Mouse (Mus musculus) limb, embryonic 14.5 days (tissue): ENCODE data around the gene Lrba. TPM values are rescaled to one million over a fixed set of nuclear protein-coding genes. Genes with fewer than 3 reads are reported as not detected.

Experiments
- ATAC-seq: fragments of 200-750 bp; cut with Nextera tagmentation; 2 replicates; pipeline ENCODE4 v1.8.0; 2017; ENCODE audit warnings: low read depth, moderate number of reproducible peaks, moderate TSS enrichment; ENCODE audit not compliant: low FRiP score
- DNase-seq: peaks from one replicate; pipeline ENCODE4 v3.0.0-alpha.2; 2015; ENCODE audit warnings: low spot score
- H3K27ac ChIP-seq: fragments of 300-500 bp; sonication (generic); replicated peaks from 2 replicates; pipeline ENCODE4 v1.5.1; 2014; ENCODE audit warnings: low read depth, mild to moderate bottlenecking, low read length, moderate library complexity, mixed read lengths
- H3K27me3 ChIP-seq: fragments of 300-500 bp; sonication (generic); 2 replicates; pipeline ENCODE4 v1.6.1; 2014; ENCODE audit warnings: low read length, mixed read lengths; ENCODE audit not compliant: control insufficient read depth, insufficient read depth
- H3K36me3 ChIP-seq: fragments of 300-500 bp; sonication (generic); 2 replicates; pipeline ENCODE4 v1.6.1; 2014; ENCODE audit warnings: mild to moderate bottlenecking, low read length, moderate library complexity, mixed read lengths; ENCODE audit not compliant: control insufficient read depth, insufficient read depth
- H3K4me1 ChIP-seq: fragments of 300-500 bp; sonication (generic); 2 replicates; pipeline ENCODE4 v1.6.1; 2014; ENCODE audit warnings: antibody characterized with exemption, low read length, mixed read lengths; ENCODE audit not compliant: control insufficient read depth, insufficient read depth
- H3K4me2 ChIP-seq: fragments of 300-500 bp; sonication (generic); replicated peaks from 2 replicates; pipeline ENCODE4 v1.6.1; 2014; ENCODE audit warnings: low read depth, mild to moderate bottlenecking, low read length, moderate library complexity; ENCODE audit not compliant: severe bottlenecking
- H3K4me3 ChIP-seq: fragments of 300-500 bp; sonication (generic); replicated peaks from 2 replicates; pipeline ENCODE4 v1.5.1; 2014; ENCODE audit warnings: low read length
- H3K9ac ChIP-seq: fragments of 300-500 bp; sonication (generic); 2 replicates; pipeline ENCODE4 v1.6.1; 2014; ENCODE audit warnings: mild to moderate bottlenecking, low read depth, low read length, moderate library complexity; ENCODE audit not compliant: severe bottlenecking
- H3K9me3 ChIP-seq: fragments of 300-500 bp; sonication (generic); 2 replicates; pipeline ENCODE4 v1.6.1; 2016; ENCODE audit warnings: low read length; ENCODE audit not compliant: control insufficient read depth
- POLR2A ChIP-seq: fragments of 200-500 bp; IDR thresholded peaks from 2 replicates; pipeline ENCODE4 v1.8.0; 2012; ENCODE audit warnings: inconsistent platforms, mild to moderate bottlenecking, moderate library complexity, borderline replicate concordance; ENCODE audit not compliant: insufficient read depth, insufficient read length; ENCODE audit errors: extremely low read depth
- WGBS: fragments of 180-500 bp; shearing (Covaris S2); extraction: QIAGEN DNeasy Blood & Tissue Kit; methylation state at CpG from one replicate; pipeline ENCODE4 v1.1.7; 2014; 5-methylcytosine and 5-hydroxymethylcytosine counted together
- polyA plus RNA-seq, 2 experiments: library from polyadenylated mRNA; depleted of rRNA in 1 of 2; stranded (reverse) in 1 of 2; unstranded in 1 of 2; fragments of >200 nt; fragmentation: Nextera tagmentation in 1 of 2; extraction: Ambion mirVana in 1 of 2; gene quantifications; 2 replicates each; pipeline versions ENCODE4 v1.2.1 to v1.2.3; 2012 to 2014

The Lrba gene
- polyA plus RNA-seq, 2 experiments, result 8.9 to 13.6 TPM

- no peak overlapping the region for H3K4me2 ChIP-seq
- WGBS, result 62% methylated on average over 15 of the region's 15 CpGs
- no peaks in the 10 kb centered on the region for H3K4me1 ChIP-seq
- DNase-seq, result no peak
- no peaks in the 10 kb centered on the region for H3K36me3 ChIP-seq
- no peak overlapping the region for H3K27ac ChIP-seq
- H3K27me3 ChIP-seq, result no peaks in the 10 kb centered on the region
- ATAC-seq, result no peak
- H3K4me3 ChIP-seq, result no peak overlapping the region
- no peaks in the 10 kb centered on the region for H3K9me3 ChIP-seq
- TF ChIP-seq POLR2A, result no peak
- no peak overlapping the region for H3K9ac ChIP-seq
Observed at GRCm38 (mm10) chr3:86195981-86196380, 28.5 kb upstream of the Lrba start.

- Histone ChIP-seq H3K4me3 (no peak overlapping the region), H3K4me1 (no peaks in the 10 kb centered on the region), H3K4me2 (no peak overlapping the region), H3K27ac (no peak overlapping the region), H3K9ac (no peak overlapping the region), H3K9me3 (no peaks in the 10 kb centered on the region), H3K36me3 (no peaks in the 10 kb centered on the region), H3K27me3 (no peaks in the 10 kb centered on the region)
- WGBS, result 55% methylated on average over 3 of the region's 3 CpGs
- ATAC-seq (no peak), DNase-seq (no peak)
- no peak for TF ChIP-seq POLR2A
Observed at GRCm38 (mm10) chr3:86196471-86196870, 28.0 kb upstream of the Lrba start.

- Histone ChIP-seq H3K9me3 (no peaks in the 10 kb centered on the region), H3K9ac (no peak overlapping the region), H3K4me1 (no peaks in the 10 kb centered on the region), H3K27me3 (no peaks in the 10 kb centered on the region), H3K4me3 (no peak overlapping the region), H3K4me2 (no peak overlapping the region), H3K36me3 (no peaks in the 10 kb centered on the region), H3K27ac (no peak overlapping the region)
- DNase-seq, result no peak
- ATAC-seq, result no peak
- 100% methylated on average over 1 of the region's 1 CpGs for WGBS
- TF ChIP-seq POLR2A, result no peak
Observed at GRCm38 (mm10) chr3:86201645-86202175, 22.8 kb upstream of the Lrba start.

- no peaks in the 10 kb centered on the region for H3K27me3 ChIP-seq
- TF ChIP-seq POLR2A, result no peak
- H3K4me3 ChIP-seq, result no peak overlapping the region
- no peaks in the 10 kb centered on the region for H3K9me3 ChIP-seq
- ATAC-seq (no peak), DNase-seq (no peak)
- H3K4me1 ChIP-seq, result no peaks in the 10 kb centered on the region
- no peak overlapping the region for H3K4me2 ChIP-seq
- H3K36me3 ChIP-seq, result no peaks in the 10 kb centered on the region
- 85% methylated on average over 3 of the region's 3 CpGs for WGBS
- H3K27ac ChIP-seq, result no peak overlapping the region
- no peak overlapping the region for H3K9ac ChIP-seq
Observed at GRCm38 (mm10) chr3:86202449-86202848, 22.0 kb upstream of the Lrba start.

GRCm38 (mm10) chr3:86204608-86205358 lies 19.7 kb upstream of the Lrba start:
- DNase-seq (no peak), ATAC-seq (no peak)
- Histone ChIP-seq H3K4me3 (no peak overlapping the region), H3K9me3 (no peaks in the 10 kb centered on the region), H3K27me3 (no peaks in the 10 kb centered on the region), H3K4me2 (no peak overlapping the region), H3K4me1 (no peaks in the 10 kb centered on the region), H3K27ac (no peak overlapping the region), H3K9ac (no peak overlapping the region), H3K36me3 (no peaks in the 10 kb centered on the region)
- WGBS, result 73% methylated on average over 6 of the region's 6 CpGs
- no peak for TF ChIP-seq POLR2A
